Mouse (Mus musculus) liver, adult 2 months (tissue): ENCODE data around the gene Npnt.

ENCODE experiments used
- CTCF ChIP-seq: fragments of 200-500 bp; IDR thresholded peaks from 2 replicates; pipeline ENCODE4 v1.5.1; 2011; ENCODE audit warnings: low read depth, low read length, control low read depth
- POLR2A ChIP-seq: fragments of 200-500 bp; IDR thresholded peaks from 2 replicates; pipeline ENCODE4 v1.6.1; 2011; ENCODE audit warnings: low read length, control low read depth; ENCODE audit not compliant: insufficient read depth; ENCODE audit errors: extremely low read depth

- TF ChIP-seq CTCF (no peak), POLR2A (no peak)
Observed at GRCm38 (mm10) chr3:132850431-132850830, 99.7 kb downstream of the Npnt start.
